Mouse (Mus musculus) B cell, adult 67 days (primary cell): ENCODE data around the gene Slc16a13. TPM values are rescaled to one million over a fixed set of nuclear protein-coding genes. Genes with fewer than 3 reads are reported as not detected.

Experiments
- total RNA-seq, 2 experiments: library from RNA; stranded (reverse); gene quantifications; 4 replicates each; pipeline ENCODE4 v1.2.4; 2023

Gene Slc16a13
- 1 to 10 TPM; 2.9 to 3.7 TPM for total RNA-seq

DNA sequence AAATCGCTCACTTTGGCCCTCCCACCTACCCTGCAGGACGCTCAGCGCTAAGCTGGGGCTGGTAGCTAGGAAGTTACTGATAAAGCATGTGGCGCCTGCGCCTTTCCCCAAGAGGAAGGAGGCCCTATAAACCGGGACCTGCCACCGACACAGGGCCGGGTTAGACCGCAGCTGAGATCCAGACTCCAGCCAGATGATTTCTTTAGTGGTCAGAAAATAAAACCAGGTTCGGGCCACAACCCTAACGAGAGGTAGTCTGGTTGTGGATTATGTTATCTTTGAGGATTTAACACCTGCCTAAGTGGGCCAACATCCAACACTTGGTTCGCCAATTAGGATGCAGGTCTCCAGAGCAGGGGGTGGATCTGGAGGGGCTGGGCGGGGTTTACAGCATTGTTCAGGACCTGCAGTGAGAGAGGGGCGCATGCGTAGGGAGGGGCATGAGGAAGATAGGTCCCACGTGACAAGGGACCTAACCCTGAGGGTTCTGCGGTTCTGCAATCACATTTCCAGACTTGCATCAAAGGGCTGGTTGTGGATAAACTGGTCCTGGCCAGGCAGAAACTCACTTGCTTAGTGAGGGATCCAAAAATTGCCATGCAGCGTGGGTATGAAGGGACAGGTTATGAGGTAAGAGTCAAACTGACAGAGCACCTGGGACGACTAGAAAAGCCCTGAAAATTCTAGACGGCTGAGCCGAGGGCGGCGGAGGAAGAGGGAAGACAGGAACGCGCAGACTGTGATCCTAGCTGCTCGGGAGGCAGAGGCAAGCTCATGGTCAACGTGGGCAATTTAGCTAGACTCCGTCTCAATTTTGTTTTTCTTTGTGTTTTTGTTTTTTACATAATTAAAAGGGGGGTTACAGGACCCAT, at the start of gene Slc16a13:
Slc16a13 (minus strand) TSS at position 334 of the 872 bp plus-strand sequence.

GRCm38 (mm10) chr11:70254931-70255531, 34.2 kb upstream of the Slc16a13 start, which contains the start of gene Alox12:
Gene Alox12 (minus strand): TSS chr11:70255353.

GRCm38 (mm10) chr11:70239541-70240279, 18.8 kb upstream of the Slc16a13 start, which contains the start of the genes Gm21988 and Rnasek:
Gene Gm21988 (minus strand): TSS chr11:70239830.
Gene Rnasek (minus strand): TSS chr11:70239842.

DNA sequence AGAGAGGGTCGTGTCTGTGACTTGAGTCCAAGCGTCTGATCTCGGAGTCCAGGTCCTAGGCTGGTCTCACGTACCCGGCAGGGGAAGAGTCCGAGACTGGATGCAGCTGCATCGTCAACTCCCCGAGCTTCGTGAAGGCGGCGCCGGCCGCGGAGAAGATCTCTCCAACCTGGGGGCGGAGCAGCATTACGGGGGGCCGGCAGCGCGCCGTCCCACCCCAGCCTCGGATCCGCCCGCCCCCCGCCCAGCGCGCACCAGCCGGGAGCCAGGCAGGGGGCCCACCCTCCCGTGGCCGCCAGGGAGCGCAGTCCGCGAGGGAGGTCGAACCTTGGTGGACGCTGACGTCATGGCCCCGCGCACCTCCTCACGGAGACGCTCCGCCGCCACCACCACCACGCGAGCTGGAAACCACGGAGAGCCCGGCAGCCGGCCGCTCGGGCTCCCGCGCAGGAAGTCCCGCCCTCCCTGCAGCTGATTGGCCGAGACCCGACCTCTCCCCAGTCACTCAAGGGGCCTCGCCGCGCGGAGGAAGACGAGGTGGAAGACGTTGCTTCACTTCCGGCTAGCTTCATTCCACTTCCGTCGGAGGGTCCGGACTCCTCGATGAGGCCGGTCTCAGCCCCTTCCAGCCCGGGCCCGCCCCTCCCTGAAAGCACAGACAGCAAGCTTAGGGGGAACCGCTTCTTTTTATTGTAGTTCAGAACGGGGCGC, 16.7 kb upstream of the Slc16a13 start, which contains the start of gene 0610010K14Rik:
0610010K14Rik (minus strand) TSS at position 458 of the 711 bp plus-strand sequence.

GRCm38 (mm10) chr11:70229260-70230010, 8.6 kb upstream of the Slc16a13 start, which contains the start of gene Bcl6b:
Gene Bcl6b (minus strand): TSS chr11:70229798.

DNA sequence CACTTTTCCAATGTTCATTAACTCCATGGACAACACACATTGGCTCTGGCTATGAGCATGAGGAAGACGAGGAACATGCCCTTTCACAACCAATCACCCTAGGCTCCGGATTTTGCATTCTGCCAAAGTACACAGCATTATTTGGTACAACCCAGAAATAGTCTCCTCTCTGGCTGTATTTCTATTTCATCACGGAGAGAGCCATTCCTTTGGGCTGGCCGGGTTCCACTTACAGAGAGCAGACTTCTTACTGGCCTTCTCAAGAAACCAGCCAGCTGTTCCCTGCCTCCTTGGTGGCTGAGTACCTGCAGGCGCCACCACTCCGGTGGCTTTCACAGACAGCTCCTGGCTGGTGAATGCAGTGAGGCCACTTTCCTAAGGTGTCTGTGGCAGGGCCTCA, 8.4 kb downstream of the Slc16a13 start, which contains the start of gene Slc16a11:
Slc16a11 (plus strand) TSS at position 330 of the 400 bp plus-strand sequence.

Other genes with a start within 250 kb of the Slc16a13 start
- 100 to 1,000 TPM; 111 to 123 TPM for gene Ctdnep1, start 239.9 kb downstream of the Slc16a13 start, total RNA-seq
- 10 to 100 TPM; 38.4 to 50.9 TPM for gene Elp5, start 238.5 kb downstream of the Slc16a13 start, total RNA-seq
- 100 to 1,000 TPM; 291 to 311 TPM for gene Gabarap, start 229.9 kb downstream of the Slc16a13 start, total RNA-seq
- gene Phf23, start 225.3 kb downstream of the Slc16a13 start, total RNA-seq: 10 to 100 TPM; 59.7 to 74.6 TPM
- 10 to 100 TPM; 47.8 to 61.1 TPM for gene Dvl2, start 220.5 kb downstream of the Slc16a13 start, total RNA-seq
- 10 to 100 TPM; 58.2 to 58.6 TPM for gene Acadvl, start 205.7 kb downstream of the Slc16a13 start, total RNA-seq
- 1 to 10 TPM; 1.9 to 4.5 TPM for gene Dlg4, start 204.1 kb downstream of the Slc16a13 start, total RNA-seq
- gene Asgr1, start 167.0 kb downstream of the Slc16a13 start, total RNA-seq: not detected
- not detected for gene Asgr2, start 128.4 kb downstream of the Slc16a13 start, total RNA-seq
- not detected for gene Mgl2, start 90.7 kb downstream of the Slc16a13 start, total RNA-seq
- not detected for gene Clec10a, start 64.9 kb downstream of the Slc16a13 start, total RNA-seq
- gene Slc16a11, start 8.3 kb downstream of the Slc16a13 start, total RNA-seq: not detected
- under 1 TPM; 0.46 to 0.77 TPM for gene Bcl6b, start 8.7 kb upstream of the Slc16a13 start, total RNA-seq
- gene 0610010K14Rik, start 16.9 kb upstream of the Slc16a13 start, total RNA-seq: 10 to 100 TPM; 63.0 to 69.8 TPM
- gene Gm21988, start 18.8 kb upstream of the Slc16a13 start, total RNA-seq: 1 to 10 TPM; 2.9 to 5.9 TPM
- gene Rnasek, start 18.8 kb upstream of the Slc16a13 start, total RNA-seq: 10 to 100 TPM; 74.6 to 87.0 TPM
- gene Alox12, start 34.3 kb upstream of the Slc16a13 start, total RNA-seq: under 1 TPM in 1 of 2 experiments, not detected in 1; 0.52 TPM
- not detected for gene Alox12e, start 101.6 kb upstream of the Slc16a13 start, total RNA-seq
- not detected for gene Alox15, start 131.0 kb upstream of the Slc16a13 start, total RNA-seq
- gene Pelp1, start 189.0 kb upstream of the Slc16a13 start, total RNA-seq: 10 to 100 TPM; 28.5 to 29.9 TPM
- gene Arrb2, start 211.6 kb upstream of the Slc16a13 start, total RNA-seq: 100 to 1,000 TPM; 112 to 124 TPM
- 10 to 100 TPM; 43.4 to 49.3 TPM for gene Med11, start 230.9 kb upstream of the Slc16a13 start, total RNA-seq
- under 1 TPM; 0.47 to 0.90 TPM for gene Zmynd15, start 238.4 kb upstream of the Slc16a13 start, total RNA-seq
- 1 to 10 TPM; 3.9 to 4.2 TPM for gene Cxcl16, start 238.9 kb upstream of the Slc16a13 start, total RNA-seq